Mouse (Mus musculus): Measurements from ENCODE around the gene Sdhc. TPM values are rescaled to one million over a fixed set of nuclear protein-coding genes. Genes with fewer than 3 reads are reported as not detected.
"Not testable (repeated sequence)": the region's sequence is repeated elsewhere in the genome, so short reads cannot be mapped to it uniquely, and the experiment has no call there.

Sdhc gene
- polyA plus RNA-seq, 1 experiment from 2014 or later: 238 TPM

GRCm38 (mm10) chr1:171097612-171098011 is 52.8 kb downstream of the Sdhc start:
- WGBS: 43% methylated on average over 2 of the region's 2 CpGs

GRCm38 (mm10) chr1:171097136-171097535 is 53.3 kb downstream of the Sdhc start:
- no peak for ATAC-seq (ENCODE audit: low FRiP score, low TSS enrichment)
- no peak for TF ChIP-seq CTCF (IDR thresholded peaks at IDR 0.05; ENCODE audit: low read depth)
- no peak for TF ChIP-seq EP300 (optimal IDR thresholded peaks at IDR 0.05)

More at GRCm38 (mm10) chr1:171097612-171098011, 52.8 kb downstream of the Sdhc start:
- no peaks in the 10 kb centered on the region for H3K27me3 ChIP-seq (ENCODE audit: control insufficient read depth, insufficient read depth, low read length)
- H3K4me1 ChIP-seq (replicated peaks; ENCODE audit: control insufficient read depth, insufficient read depth): no peaks in the 10 kb centered on the region
- no peak overlapping the region for H3K27ac ChIP-seq (replicated peaks)
- DNase-seq (ENCODE audit: low spot score) (no peak), ATAC-seq (ENCODE audit: low FRiP score, low TSS enrichment) (no peak)
- H3K9ac ChIP-seq (ENCODE audit: low read length): no peak overlapping the region
- H3K4me2 ChIP-seq (replicated peaks; ENCODE audit: low read depth): no peak overlapping the region
- no peaks in the 10 kb centered on the region for H3K9me3 ChIP-seq (ENCODE audit: control insufficient read depth, low read length)
- H3K36me3 ChIP-seq (ENCODE audit: control insufficient read depth, insufficient read depth, low read length): no peaks in the 10 kb centered on the region
- no peak for TF ChIP-seq EP300 (optimal IDR thresholded peaks at IDR 0.05)
- TF ChIP-seq CTCF (IDR thresholded peaks at IDR 0.05; ENCODE audit: low read depth): no peak
- no peak overlapping the region for H3K4me3 ChIP-seq (ENCODE audit: low read depth, low read length)

GRCm38 (mm10) chr1:171096110-171096964 is 54.1 kb downstream of the Sdhc start:
- H3K4me3 ChIP-seq (ENCODE audit: low read depth, low read length): no peak overlapping the region
- no peaks in the 10 kb centered on the region for H3K36me3 ChIP-seq (ENCODE audit: control insufficient read depth, insufficient read depth, low read length)
- no peaks in the 10 kb centered on the region for H3K4me1 ChIP-seq (replicated peaks; ENCODE audit: control insufficient read depth, insufficient read depth)
- H3K9ac ChIP-seq (ENCODE audit: low read length): no peak overlapping the region
- TF ChIP-seq EP300 (optimal IDR thresholded peaks at IDR 0.05) (no peak), CTCF (IDR thresholded peaks at IDR 0.05; ENCODE audit: low read depth) (no peak)
- H3K4me2 ChIP-seq (replicated peaks; ENCODE audit: low read depth): no peak overlapping the region; the same call in 1 of the 2 replicates
- ATAC-seq (ENCODE audit: low FRiP score, low TSS enrichment) (peak; percentile 70), DNase-seq (ENCODE audit: low spot score) (peak; percentile 57)
- H3K27ac ChIP-seq (replicated peaks): no peak overlapping the region
- H3K9me3 ChIP-seq (ENCODE audit: control insufficient read depth, low read length): no peaks in the 10 kb centered on the region
- H3K27me3 ChIP-seq (ENCODE audit: control insufficient read depth, insufficient read depth, low read length): no peaks in the 10 kb centered on the region
- WGBS: 17% methylated on average over 10 of the region's 10 CpGs

More at GRCm38 (mm10) chr1:171097136-171097535, 53.3 kb downstream of the Sdhc start:
- no peaks in the 10 kb centered on the region for H3K9me3 ChIP-seq (ENCODE audit: control insufficient read depth, low read length)
- no peaks in the 10 kb centered on the region for H3K4me1 ChIP-seq (replicated peaks; ENCODE audit: control insufficient read depth, insufficient read depth)
- H3K4me3 ChIP-seq (ENCODE audit: low read depth, low read length): no peak overlapping the region
- no peaks in the 10 kb centered on the region for H3K27me3 ChIP-seq (ENCODE audit: control insufficient read depth, insufficient read depth, low read length)
- no peak overlapping the region for H3K4me2 ChIP-seq (replicated peaks; ENCODE audit: low read depth)
- no peak for DNase-seq (ENCODE audit: low spot score)
- H3K27ac ChIP-seq (replicated peaks): no peak overlapping the region
- H3K36me3 ChIP-seq (ENCODE audit: control insufficient read depth, insufficient read depth, low read length): no peaks in the 10 kb centered on the region
- no peak overlapping the region for H3K9ac ChIP-seq (ENCODE audit: low read length)

- no peak for TF ChIP-seq EP300 (optimal IDR thresholded peaks at IDR 0.05)
These were observed 56.0 kb downstream of the Sdhc start for GRCm38 (mm10) chr1:171094424-171094823.

GRCm38 (mm10) chr1:171090761-171091160 is 59.6 kb downstream of the Sdhc start:
- Histone ChIP-seq H3K4me1 (replicated peaks; ENCODE audit: control insufficient read depth, insufficient read depth) (no peaks in the 10 kb centered on the region), H3K27ac (replicated peaks) (no peak overlapping the region), H3K9ac (ENCODE audit: low read length) (no peak overlapping the region), H3K27me3 (ENCODE audit: control insufficient read depth, insufficient read depth, low read length) (no peaks in the 10 kb centered on the region), H3K9me3 (ENCODE audit: control insufficient read depth, low read length) (no peaks in the 10 kb centered on the region), H3K4me2 (replicated peaks; ENCODE audit: low read depth) (no peak overlapping the region), H3K4me3 (ENCODE audit: low read depth, low read length) (no peak overlapping the region), H3K36me3 (ENCODE audit: control insufficient read depth, insufficient read depth, low read length) (no peaks in the 10 kb centered on the region)
- TF ChIP-seq CTCF (IDR thresholded peaks at IDR 0.05; ENCODE audit: low read depth) (no peak), EP300 (optimal IDR thresholded peaks at IDR 0.05) (no peak)
- 49% methylated on average over 2 of the region's 2 CpGs for WGBS
- no peak for DNase-seq (ENCODE audit: low spot score)
- no peak for ATAC-seq (ENCODE audit: low FRiP score, low TSS enrichment)

More at GRCm38 (mm10) chr1:171094424-171094823, 56.0 kb downstream of the Sdhc start:
- Histone ChIP-seq H3K9me3 (ENCODE audit: control insufficient read depth, low read length) (no peaks in the 10 kb centered on the region), H3K9ac (ENCODE audit: low read length) (no peak overlapping the region), H3K4me2 (replicated peaks; ENCODE audit: low read depth) (no peak overlapping the region), H3K4me1 (replicated peaks; ENCODE audit: control insufficient read depth, insufficient read depth) (no peaks in the 10 kb centered on the region), H3K27ac (replicated peaks) (no peak overlapping the region), H3K27me3 (ENCODE audit: control insufficient read depth, insufficient read depth, low read length) (no peaks in the 10 kb centered on the region), H3K4me3 (ENCODE audit: low read depth, low read length) (no peak overlapping the region), H3K36me3 (ENCODE audit: control insufficient read depth, insufficient read depth, low read length) (no peaks in the 10 kb centered on the region)
- DNase-seq (ENCODE audit: low spot score) (no peak), ATAC-seq (ENCODE audit: low FRiP score, low TSS enrichment) (no peak)
- WGBS: 58% methylated on average over 4 of the region's 4 CpGs

GRCm38 (mm10) chr1:171089891-171090290 is 60.5 kb downstream of the Sdhc start:
- ATAC-seq (ENCODE audit: low FRiP score, low TSS enrichment) (no peak), DNase-seq (ENCODE audit: low spot score) (no peak)
- no peak overlapping the region for H3K27ac ChIP-seq (replicated peaks)
- H3K9ac ChIP-seq (ENCODE audit: low read length): no peak overlapping the region
- no peak overlapping the region for H3K4me2 ChIP-seq (replicated peaks; ENCODE audit: low read depth)
- no peaks in the 10 kb centered on the region for H3K9me3 ChIP-seq (ENCODE audit: control insufficient read depth, low read length)
- H3K4me1 ChIP-seq (replicated peaks; ENCODE audit: control insufficient read depth, insufficient read depth): no peaks in the 10 kb centered on the region
- WGBS: 87% methylated on average over 1 of the region's 1 CpGs
- H3K4me3 ChIP-seq (ENCODE audit: low read depth, low read length): no peak overlapping the region
- H3K36me3 ChIP-seq (ENCODE audit: control insufficient read depth, insufficient read depth, low read length): no peaks in the 10 kb centered on the region
- TF ChIP-seq CTCF (IDR thresholded peaks at IDR 0.05; ENCODE audit: low read depth) (no peak), EP300 (optimal IDR thresholded peaks at IDR 0.05) (no peak)
- no peaks in the 10 kb centered on the region for H3K27me3 ChIP-seq (ENCODE audit: control insufficient read depth, insufficient read depth, low read length)

GRCm38 (mm10) chr1:171088237-171088869 is 62.0 kb downstream of the Sdhc start:
- not testable (repeated sequence) for ATAC-seq (ENCODE audit: low FRiP score, low TSS enrichment); H3K27me3 ChIP-seq (ENCODE audit: control insufficient read depth, insufficient read depth, low read length); H3K9ac ChIP-seq (ENCODE audit: low read length); H3K4me3 ChIP-seq (ENCODE audit: low read depth, low read length); H3K27ac ChIP-seq (replicated peaks); H3K4me2 ChIP-seq (replicated peaks; ENCODE audit: low read depth); H3K36me3 ChIP-seq (ENCODE audit: control insufficient read depth, insufficient read depth, low read length); H3K9me3 ChIP-seq (ENCODE audit: control insufficient read depth, low read length); H3K4me1 ChIP-seq (replicated peaks; ENCODE audit: control insufficient read depth, insufficient read depth)
- peak; percentile 32 for DNase-seq (ENCODE audit: low spot score)
- WGBS: 2% methylated on average over 10 of the region's 10 CpGs
